Mouse (Mus musculus) bone marrow, adult 2 months (tissue): ENCODE measurements around the gene Ahrr.

Experiments used
- CTCF ChIP-seq: fragments of 200-500 bp; IDR thresholded peaks from 2 replicates; pipeline ENCODE4 v1.5.1; 2011; ENCODE audit warnings: low read length, control low read depth; ENCODE audit not compliant: control insufficient read depth, insufficient read depth
- POLR2A ChIP-seq: fragments of 200-500 bp; IDR thresholded peaks from 2 replicates; pipeline ENCODE4 v1.6.1; 2011; ENCODE audit warnings: low read depth, mild to moderate bottlenecking, control low read depth, low read length, borderline replicate concordance; ENCODE audit not compliant: control insufficient read depth

DNA sequence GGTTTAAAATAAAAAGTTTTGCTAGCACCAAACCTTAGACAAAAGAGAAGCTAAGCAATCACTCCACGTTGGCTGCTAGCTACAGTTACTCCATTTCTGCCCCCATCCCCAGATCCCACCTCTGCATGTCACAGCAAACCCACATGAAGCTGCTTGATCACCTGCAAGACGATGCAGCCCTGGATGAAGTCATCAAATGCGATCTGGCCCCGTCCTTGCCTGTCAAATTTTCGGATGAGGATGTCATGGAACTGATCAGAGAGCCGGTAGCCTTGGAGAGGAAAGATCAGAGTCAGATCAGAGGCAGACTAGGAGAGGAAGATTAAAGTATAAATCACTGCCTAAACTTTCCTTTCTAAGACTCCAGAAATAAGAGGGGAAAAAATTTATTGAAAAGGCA is 13.2 kb upstream of the Ahrr start:
- TF ChIP-seq CTCF (no peak), POLR2A (no peak)
